Mouse (Mus musculus): Measurements from ENCODE around the gene Usp2. TPM values are rescaled to one million over a fixed set of nuclear protein-coding genes. Genes with fewer than 3 reads are reported as not detected.
"Not testable (repeated sequence)": the region's sequence is repeated elsewhere in the genome, so short reads cannot be mapped to it uniquely, and the experiment has no call there.

Gene Usp2
- total RNA-seq, 2 experiments from 2014 or later = 77.6 to 79.1 TPM

GRCm38 (mm10) chr9:44087761-44088455 lies 21.1 kb downstream of the Usp2 start:
- peak in 1 of 2 experiments; percentile 78 for DNase-seq (ENCODE audit: low spot score in 2 of 2)

DNA sequence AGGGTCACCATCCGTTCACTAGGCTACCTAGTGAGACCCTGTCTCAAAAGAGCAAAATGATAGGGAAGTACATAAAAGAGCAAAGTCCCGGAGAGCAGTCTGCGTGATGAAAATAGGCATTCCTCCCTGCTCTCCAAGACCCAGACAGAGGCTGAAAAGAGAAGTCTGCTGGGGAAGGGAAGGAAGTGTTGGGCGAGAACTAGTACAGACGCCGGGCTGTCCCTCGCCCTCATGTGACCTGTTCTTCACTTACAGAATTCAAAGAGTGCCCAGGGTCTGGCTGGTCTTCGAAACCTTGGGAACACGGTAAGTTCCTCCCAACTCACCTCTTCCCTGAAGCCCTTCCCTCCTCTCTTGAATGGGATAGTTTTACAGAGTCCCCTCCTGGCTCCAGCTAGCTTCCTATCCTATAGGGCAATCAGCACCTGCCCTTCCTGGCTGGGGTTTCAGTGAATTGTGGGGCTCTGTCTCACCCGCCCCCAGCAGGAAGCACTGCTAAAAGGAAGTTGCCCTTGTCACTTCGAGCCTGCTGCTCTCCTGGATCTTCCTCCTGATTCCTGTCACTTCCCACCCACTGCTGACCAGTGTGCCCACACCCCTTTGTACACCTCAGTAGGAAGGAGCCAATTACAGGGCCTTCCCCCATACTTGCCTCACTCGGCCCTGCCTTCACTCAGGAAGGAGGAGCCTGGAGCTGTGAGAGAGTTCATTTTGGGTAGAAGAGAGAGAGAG lies 22.2 kb downstream of the Usp2 start:
- no peak for DNase-seq (ENCODE audit: low spot score in 2 of 2)

GRCm38 (mm10) chr9:44093612-44094503 lies 27.0 kb downstream of the Usp2 start:
- DNase-seq (ENCODE audit: low spot score in 2 of 2) = peak; percentile 78 to 87

- no peak for DNase-seq (ENCODE audit: low spot score in 2 of 2)
Measured at GRCm38 (mm10) chr9:44094737-44095136, 27.9 kb downstream of the Usp2 start.

DNA sequence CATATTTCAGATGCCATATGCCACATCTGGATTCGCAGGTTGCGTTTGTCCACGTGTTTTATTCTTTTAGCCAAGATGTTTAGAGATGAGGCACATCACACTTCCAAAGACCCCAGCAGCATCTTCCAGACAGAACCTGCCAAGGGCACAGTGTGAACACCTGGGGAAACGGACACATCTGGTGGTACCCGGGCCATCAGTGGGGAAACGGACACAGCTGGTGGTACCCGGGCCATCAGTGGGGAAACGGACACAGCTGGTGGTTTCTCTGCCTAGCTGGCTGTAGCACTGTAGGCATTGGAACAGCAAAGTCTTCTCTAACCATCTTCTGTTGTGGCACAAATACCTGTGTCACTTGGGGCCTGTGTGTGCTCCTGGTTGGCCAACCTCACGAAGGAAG lies 29.0 kb downstream of the Usp2 start:
- no peak for DNase-seq (ENCODE audit: low spot score in 2 of 2)

GRCm38 (mm10) chr9:44096536-44096935 lies 29.7 kb downstream of the Usp2 start:
- DNase-seq (ENCODE audit: low spot score in 2 of 2) = peak in 1 of 2 experiments; percentile 83

DNA sequence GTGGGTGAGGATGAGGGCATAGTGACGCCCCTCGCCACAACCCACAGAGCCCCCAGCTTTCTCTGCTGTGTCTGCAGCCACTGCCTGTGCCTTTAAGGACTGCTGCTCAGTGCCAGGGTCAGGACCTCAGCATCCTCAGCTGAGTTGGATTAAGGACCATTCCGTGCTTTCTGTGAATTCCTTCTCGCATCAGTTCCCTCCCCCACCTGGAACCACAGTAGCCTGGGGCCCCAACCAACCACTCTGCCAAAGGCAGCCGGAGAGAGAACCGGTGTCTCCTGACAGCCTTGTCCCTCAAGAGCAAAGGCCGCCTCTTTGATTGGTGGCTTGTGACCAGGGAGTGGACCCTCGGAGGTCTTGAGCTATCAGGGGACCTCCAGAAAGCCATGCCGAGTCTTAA lies 34.7 kb downstream of the Usp2 start, which contains the start of gene Mfrp:
Gene Mfrp (plus strand): TSS at position 240 of the 400 bp plus-strand sequence.
- no peak for DNase-seq (ENCODE audit: low spot score in 2 of 2)

DNA sequence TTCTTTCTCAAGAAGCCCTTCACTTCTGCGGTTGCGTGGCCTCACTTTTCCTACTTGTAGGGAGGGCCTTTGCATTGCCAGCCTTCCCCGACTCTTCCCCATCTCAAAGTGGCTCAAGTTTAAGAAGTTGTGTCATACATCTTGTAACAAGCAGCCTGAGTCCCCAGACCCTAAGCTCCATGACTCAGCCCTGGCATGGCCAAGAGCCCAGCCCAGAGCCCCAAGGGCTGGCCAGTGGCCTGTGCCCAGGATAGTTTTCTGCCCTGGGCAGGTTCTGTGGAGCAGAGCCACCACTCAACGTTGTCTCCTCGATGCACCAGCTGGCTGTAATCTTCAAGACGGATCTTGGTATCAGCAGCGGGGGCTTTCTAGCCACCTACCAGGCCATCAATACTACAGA lies 38.1 kb downstream of the Usp2 start:
- DNase-seq (ENCODE audit: low spot score in 2 of 2) = no peak

- no peak for DNase-seq (ENCODE audit: low spot score in 2 of 2)
Measured at GRCm38 (mm10) chr9:44105781-44106180, 39.0 kb downstream of the Usp2 start.

DNA sequence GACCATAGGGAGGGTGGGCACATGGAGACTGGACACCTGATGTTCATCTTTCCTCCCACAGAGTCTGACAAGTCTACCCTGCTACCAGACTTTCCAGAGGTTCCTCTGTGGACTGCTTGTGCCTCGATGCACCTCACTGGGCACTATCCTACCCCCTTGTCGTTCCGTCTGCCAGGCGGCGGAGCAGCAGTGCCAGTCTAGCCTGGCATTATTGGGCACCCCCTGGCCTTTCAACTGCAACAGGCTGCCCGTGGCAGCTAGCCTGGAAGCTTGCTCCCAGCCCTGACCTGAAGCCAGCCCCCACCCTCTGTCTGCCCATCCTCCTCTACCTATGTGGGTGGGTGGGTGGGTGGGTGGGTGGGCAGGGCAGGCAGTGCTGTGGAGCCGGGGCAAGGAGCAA lies 39.4 kb downstream of the Usp2 start:
- no peak for DNase-seq (ENCODE audit: low spot score in 2 of 2)

- no peak for DNase-seq (ENCODE audit: low spot score in 2 of 2)
Measured at GRCm38 (mm10) chr9:44106596-44106995, 39.8 kb downstream of the Usp2 start.

- DNase-seq (ENCODE audit: low spot score in 2 of 2) = peak in 1 of 2 experiments; percentile 65
Measured at GRCm38 (mm10) chr9:44107110-44107509, 40.3 kb downstream of the Usp2 start, which contains the start of gene C1qtnf5. C1qtnf5 (plus strand) TSS chr9:44107245.

DNA sequence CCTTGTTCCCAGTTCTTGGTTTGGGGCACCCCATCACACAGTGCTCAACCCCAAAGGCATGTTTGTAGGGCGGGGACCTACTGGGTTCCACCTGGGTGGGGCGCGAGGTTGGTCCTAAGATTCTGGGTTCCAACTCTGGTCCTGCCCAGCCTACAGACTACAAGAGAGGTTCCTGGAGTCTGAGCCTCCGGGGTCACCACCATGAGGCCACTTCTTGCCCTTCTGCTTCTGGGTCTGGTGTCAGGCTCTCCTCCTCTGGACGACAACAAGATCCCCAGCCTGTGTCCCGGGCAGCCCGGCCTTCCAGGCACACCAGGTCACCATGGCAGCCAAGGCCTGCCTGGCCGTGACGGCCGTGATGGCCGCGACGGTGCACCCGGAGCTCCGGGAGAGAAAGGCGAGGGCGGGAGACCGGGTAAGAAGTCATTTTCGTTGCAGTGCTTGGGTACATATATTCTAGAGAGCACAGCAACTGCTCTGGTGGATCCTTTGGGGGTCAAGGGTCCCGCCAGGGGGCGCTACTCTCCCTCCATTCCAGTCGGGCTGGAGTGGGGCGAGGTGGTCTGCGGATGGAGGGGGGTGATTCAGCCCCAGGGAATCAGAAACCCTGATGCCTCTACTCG lies 40.8 kb downstream of the Usp2 start:
- no peak for DNase-seq (ENCODE audit: low spot score in 2 of 2)

GRCm38 (mm10) chr9:44108269-44109055 lies 41.6 kb downstream of the Usp2 start:
- no peak for DNase-seq (ENCODE audit: low spot score in 2 of 2)

- DNase-seq (ENCODE audit: low spot score in 2 of 2) = peak in 1 of 2 experiments; percentile 86
Measured at GRCm38 (mm10) chr9:44109360-44110095, 42.7 kb downstream of the Usp2 start.

DNA sequence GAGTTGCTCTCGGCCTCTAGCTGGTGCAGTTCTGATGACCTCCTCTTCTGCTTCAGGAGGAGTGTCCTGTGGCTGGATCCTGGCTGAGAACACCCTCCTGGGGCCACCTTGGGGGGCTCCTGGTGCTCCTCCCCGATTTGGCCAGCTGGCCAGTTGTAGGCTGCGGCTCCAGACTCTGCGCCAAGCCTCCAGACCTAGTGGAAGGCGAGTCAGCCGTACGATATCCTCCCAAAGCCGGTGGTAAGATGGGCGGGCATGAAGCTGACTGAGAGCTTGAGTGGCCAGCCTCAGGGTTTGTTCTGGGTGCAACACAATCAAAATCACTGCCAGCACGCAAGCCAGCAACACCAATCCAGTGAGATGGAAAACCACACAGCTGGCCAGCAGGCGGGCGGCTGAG lies 45.1 kb downstream of the Usp2 start:
- DNase-seq (ENCODE audit: low spot score in 2 of 2) = not testable (repeated sequence)

- peak; percentile 94 to 97 for DNase-seq (ENCODE audit: low spot score in 2 of 2)
Measured at GRCm38 (mm10) chr9:44113105-44113789, 46.4 kb downstream of the Usp2 start, which contains the start of the genes Gm49380 and Rnf26. Gm49380 (minus strand) TSS chr9:44113500. Rnf26 (minus strand) TSS chr9:44113517.

DNA sequence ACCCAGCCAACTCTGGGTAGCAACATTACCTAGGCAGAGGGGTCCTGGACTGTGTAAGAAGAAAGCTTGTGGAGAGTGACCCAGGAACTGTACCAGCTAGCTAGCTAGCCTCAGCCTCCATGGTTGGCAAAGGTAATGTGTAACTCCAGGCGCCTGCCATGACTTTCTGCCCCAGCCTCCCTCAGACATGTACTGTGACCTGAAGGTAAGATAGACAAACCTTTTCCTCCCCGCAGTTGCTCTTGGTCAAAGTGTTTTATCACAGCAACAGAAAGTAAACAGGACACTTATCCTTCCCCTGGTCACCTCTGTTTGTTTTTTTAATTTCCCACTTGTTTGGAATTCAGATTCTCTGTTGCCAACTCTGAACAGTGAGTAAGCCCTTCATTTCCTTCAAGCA lies 47.6 kb downstream of the Usp2 start:
- no peak for DNase-seq (ENCODE audit: low spot score in 2 of 2)

DNA sequence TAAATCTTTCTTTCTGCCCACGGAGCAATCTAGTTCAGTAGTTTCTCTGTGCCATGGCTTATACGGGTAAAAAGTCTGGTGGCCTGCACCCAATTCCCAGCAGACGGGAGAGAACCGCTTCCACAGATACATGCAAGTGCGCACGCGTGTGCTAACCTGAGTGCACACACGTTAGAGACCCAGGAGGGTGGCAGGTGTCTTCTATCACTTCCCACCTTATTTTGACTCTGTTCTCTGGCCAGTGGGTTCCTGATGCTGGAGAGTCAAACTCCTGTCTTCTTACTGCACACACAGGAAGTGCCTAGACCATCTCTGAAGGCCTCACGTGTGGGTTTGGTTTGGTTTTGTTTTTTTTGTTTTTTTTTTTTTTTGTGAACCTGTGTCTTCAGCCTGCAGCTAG lies 48.8 kb downstream of the Usp2 start:
- no peak for DNase-seq (ENCODE audit: low spot score in 2 of 2)
